Mouse (Mus musculus): Measurements from ENCODE around the gene Pign. TPM values are rescaled to one million over a fixed set of nuclear protein-coding genes. Genes with fewer than 3 reads are reported as not detected.

Pign gene
- total and polyA plus RNA-seq, 2 experiments from 2014 or later = 5.8 to 22.8 TPM

DNA sequence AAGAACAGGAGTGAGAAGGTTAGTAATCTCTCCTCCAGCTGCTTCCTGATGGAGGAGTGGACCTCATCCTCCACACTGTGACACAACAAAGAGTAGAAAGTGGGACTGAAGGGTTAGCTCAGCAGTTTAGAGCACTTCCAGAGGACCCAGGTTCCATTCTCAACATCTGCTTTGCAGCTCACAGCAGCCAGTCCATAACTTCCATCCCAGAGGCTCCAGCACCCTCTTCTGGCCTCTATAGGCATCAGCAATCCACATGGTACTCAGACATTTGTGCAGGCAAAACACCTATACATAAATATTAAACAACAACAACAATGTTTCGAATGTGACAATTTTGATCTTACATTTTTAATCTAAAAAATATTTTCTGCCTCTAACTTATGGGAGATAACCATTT, 17.1 kb upstream of the Pign start:
- Histone ChIP-seq H3K9ac (no peak overlapping the region), H3K9me3 (ENCODE audit: low read length) (no peaks in the 10 kb centered on the region), H3K27me3 (ENCODE audit: insufficient read depth, low read length) (no peaks in the 10 kb centered on the region), H3K36me3 (ENCODE audit: insufficient read depth) (no peaks in the 10 kb centered on the region), H3K4me2 (ENCODE audit: low read depth) (no peak overlapping the region), H3K4me1 (ENCODE audit: insufficient read depth) (no peaks in the 10 kb centered on the region), H3K27ac (ENCODE audit: low read depth, low read length) (no peak overlapping the region), H3K4me3 (ENCODE audit: low read depth, low read length) (no peak overlapping the region)
- DNase-seq = no peak
- ATAC-seq = no peak
- 85% methylated on average over 1 of the region's 1 CpGs for WGBS
- peak; percentile 37 for TF ChIP-seq CTCF (IDR thresholded peaks at IDR 0.05; ENCODE audit: low read depth)

DNA sequence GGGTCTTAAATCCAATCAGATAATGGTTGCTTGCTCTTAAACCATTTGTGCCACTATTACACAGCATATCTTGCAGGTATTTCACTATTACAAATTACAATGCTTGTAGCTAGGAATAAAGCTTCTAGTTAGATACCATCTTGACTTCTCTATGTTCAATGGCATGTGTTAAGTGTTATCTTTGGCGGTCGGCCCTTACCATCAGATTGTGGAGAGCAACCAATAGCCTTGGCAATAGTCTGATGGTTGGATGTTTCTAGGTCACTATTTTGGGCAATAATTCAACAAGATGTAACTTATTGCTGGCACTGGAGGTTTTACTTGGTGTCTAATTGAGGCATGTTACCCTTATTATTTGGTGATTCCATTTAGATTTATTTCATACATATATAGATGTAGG, 11.3 kb upstream of the Pign start:
- TF ChIP-seq CTCF (IDR thresholded peaks at IDR 0.05; ENCODE audit: low read depth) = no peak

DNA sequence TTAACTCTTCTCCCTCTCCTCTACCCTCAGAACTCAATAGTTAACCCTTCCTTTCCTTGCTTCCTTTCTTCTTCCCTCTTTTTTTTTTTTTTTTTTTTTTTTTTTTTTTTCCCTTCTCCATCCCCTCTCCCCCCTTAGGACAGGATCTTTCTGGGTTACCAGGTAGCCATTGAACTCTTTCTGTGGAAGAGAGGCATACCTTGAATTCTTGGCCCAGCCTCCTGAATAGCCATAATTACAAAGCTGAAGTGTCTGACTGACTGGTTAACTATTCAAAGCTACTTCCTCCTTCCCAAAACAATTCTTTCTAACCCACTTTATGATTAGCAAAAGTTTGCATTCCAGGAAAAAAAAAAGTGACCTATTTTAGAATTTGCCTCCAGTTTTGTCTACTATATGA, 6.2 kb upstream of the Pign start:
- Histone ChIP-seq H3K36me3 (ENCODE audit: insufficient read depth) (no peaks in the 10 kb centered on the region), H3K4me2 (ENCODE audit: low read depth) (no peak overlapping the region), H3K9ac (no peak overlapping the region), H3K27ac (ENCODE audit: low read depth, low read length) (no peak overlapping the region), H3K9me3 (ENCODE audit: low read length) (no peaks in the 10 kb centered on the region), H3K27me3 (ENCODE audit: insufficient read depth, low read length) (no peaks in the 10 kb centered on the region), H3K4me1 (ENCODE audit: insufficient read depth) (peaks cover 19% of the 10 kb centered on the region), H3K4me3 (ENCODE audit: low read depth, low read length) (no peak overlapping the region)
- no peak for ATAC-seq
- TF ChIP-seq CTCF (IDR thresholded peaks at IDR 0.05; ENCODE audit: low read depth) = no peak
- no peak for DNase-seq

More for the DNA sequence above, 11.3 kb upstream of the Pign start:
- no peak overlapping the region for H3K4me2 ChIP-seq (ENCODE audit: low read depth)
- no peaks in the 10 kb centered on the region for H3K27me3 ChIP-seq (ENCODE audit: insufficient read depth, low read length)
- ATAC-seq (no peak), DNase-seq (no peak)
- H3K9me3 ChIP-seq (ENCODE audit: low read length) = no peaks in the 10 kb centered on the region
- no peak overlapping the region for H3K4me3 ChIP-seq (ENCODE audit: low read depth, low read length)
- 93% methylated on average over 2 of the region's 2 CpGs for WGBS
- no peaks in the 10 kb centered on the region for H3K4me1 ChIP-seq (ENCODE audit: insufficient read depth)
- H3K9ac ChIP-seq = no peak overlapping the region
- no peaks in the 10 kb centered on the region for H3K36me3 ChIP-seq (ENCODE audit: insufficient read depth)
- H3K27ac ChIP-seq (ENCODE audit: low read depth, low read length) = no peak overlapping the region

DNA sequence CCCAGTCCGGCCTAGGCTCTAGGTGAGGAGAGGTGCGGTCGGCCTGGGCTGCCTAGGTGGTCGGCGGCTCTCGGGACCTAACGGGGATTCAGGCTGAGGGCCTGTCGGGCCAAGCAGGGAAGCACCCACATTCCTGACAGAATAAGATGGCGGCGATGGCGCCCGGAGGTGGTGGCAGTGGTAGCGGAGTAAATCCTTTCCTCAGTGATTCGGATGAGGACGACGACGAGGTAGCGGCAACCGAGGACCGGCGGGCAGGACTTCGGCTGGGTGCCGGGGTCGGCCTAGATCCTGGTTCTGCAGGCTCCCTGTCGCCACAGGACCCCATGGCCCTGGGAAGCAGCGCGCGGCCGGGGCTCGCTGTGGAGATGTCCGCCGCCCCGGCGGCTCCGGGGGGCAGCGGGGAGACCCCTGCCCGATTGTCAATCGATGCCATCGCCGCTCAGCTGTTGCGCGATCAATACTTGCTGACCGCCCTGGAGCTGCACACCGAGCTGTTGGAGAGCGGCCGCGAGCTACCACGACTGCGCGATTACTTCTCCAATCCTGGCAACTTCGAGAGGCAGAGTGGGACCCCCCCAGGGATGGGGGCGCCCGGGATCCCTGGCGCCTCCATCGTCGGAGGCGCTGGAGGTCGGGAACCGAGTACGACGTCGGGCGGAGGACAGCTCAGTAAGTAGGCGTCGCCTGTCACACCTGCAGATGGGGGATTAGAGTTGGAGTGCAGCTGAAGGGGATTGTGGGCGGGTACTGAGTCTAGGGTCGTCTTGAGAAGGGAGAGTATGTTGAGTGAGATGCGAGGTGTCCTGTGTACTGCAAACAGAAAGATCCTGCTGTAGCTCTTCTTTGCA, 710 bp upstream of the Pign start:
- Histone ChIP-seq H3K36me3 (ENCODE audit: insufficient read depth) (no peaks in the 10 kb centered on the region), H3K9me3 (ENCODE audit: low read length) (no peaks in the 10 kb centered on the region), H3K9ac (peak overlapping the region; percentile 96), H3K4me3 (ENCODE audit: low read depth, low read length) (peak overlapping the region; percentile 95), H3K27ac (ENCODE audit: low read depth, low read length) (peak overlapping the region; percentile 94), H3K27me3 (ENCODE audit: insufficient read depth, low read length) (no peaks in the 10 kb centered on the region), H3K4me2 (ENCODE audit: low read depth) (peak overlapping the region; percentile 92), H3K4me1 (ENCODE audit: insufficient read depth) (peaks cover 25% of the 10 kb centered on the region)
- under 1% methylated on average over 68 of the region's 68 CpGs for WGBS
- TF ChIP-seq CTCF (IDR thresholded peaks at IDR 0.05; ENCODE audit: low read depth) = no peak
- peak; percentile 28 for DNase-seq
- peak; percentile 67 for ATAC-seq

DNA sequence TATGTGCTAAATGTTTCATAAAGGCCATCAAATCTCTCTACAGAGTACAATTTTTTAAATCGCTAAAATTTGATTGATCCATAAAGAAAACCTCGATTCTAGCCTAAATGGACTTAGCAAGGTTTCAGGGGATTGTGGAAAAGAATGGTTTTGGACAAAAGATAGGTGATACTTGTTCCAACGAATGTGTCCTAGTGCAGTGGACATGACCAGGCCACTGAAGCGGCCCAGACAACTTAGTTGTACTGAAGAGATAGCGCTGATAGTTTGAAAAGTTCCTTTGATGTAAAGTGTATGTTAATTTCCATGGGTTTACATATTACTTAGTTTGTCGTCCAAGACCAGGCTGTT, 682 bp downstream of the Pign start:
- WGBS = 9% methylated on average over 6 of the region's 6 CpGs
- DNase-seq = no peak
- Histone ChIP-seq H3K4me2 (ENCODE audit: low read depth) (peak overlapping the region; percentile 92), H3K9ac (peak overlapping the region; percentile 96; the same call in 1 of the 2 replicates), H3K4me3 (ENCODE audit: low read depth, low read length) (peak overlapping the region; percentile 95), H3K4me1 (ENCODE audit: insufficient read depth) (peaks cover 25% of the 10 kb centered on the region), H3K27me3 (ENCODE audit: insufficient read depth, low read length) (no peaks in the 10 kb centered on the region), H3K27ac (ENCODE audit: low read depth, low read length) (no peak overlapping the region), H3K9me3 (ENCODE audit: low read length) (no peaks in the 10 kb centered on the region), H3K36me3 (ENCODE audit: insufficient read depth) (no peaks in the 10 kb centered on the region)
- TF ChIP-seq CTCF (IDR thresholded peaks at IDR 0.05; ENCODE audit: low read depth) = no peak
- ATAC-seq = no peak

DNA sequence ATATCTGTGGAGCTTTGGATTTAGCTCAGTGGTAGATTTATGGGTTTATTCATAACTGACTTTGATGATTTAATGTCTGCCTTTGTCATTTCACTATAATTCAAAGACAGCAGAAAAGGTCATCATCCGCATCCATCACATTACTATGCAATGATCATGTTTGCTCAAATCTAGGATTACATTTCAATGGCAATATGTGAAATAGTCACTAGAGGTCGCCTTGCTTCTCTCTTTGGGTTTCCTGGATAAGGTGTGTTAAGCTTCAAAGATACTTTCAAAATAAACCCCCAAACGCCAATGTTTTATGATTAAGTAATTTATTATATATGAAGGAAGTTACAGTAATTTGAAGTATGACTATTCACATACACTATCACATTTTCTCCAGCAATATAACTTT, 3.5 kb downstream of the Pign start:
- Histone ChIP-seq H3K9me3 (ENCODE audit: low read length) (no peaks in the 10 kb centered on the region), H3K4me1 (ENCODE audit: insufficient read depth) (peaks cover 6% of the 10 kb centered on the region; the same call in 1 of the 2 replicates), H3K36me3 (ENCODE audit: insufficient read depth) (no peaks in the 10 kb centered on the region), H3K9ac (no peak overlapping the region), H3K4me3 (ENCODE audit: low read depth, low read length) (no peak overlapping the region), H3K27me3 (ENCODE audit: insufficient read depth, low read length) (no peaks in the 10 kb centered on the region), H3K27ac (ENCODE audit: low read depth, low read length) (no peak overlapping the region), H3K4me2 (ENCODE audit: low read depth) (no peak overlapping the region)
- TF ChIP-seq CTCF (IDR thresholded peaks at IDR 0.05; ENCODE audit: low read depth) = peak; percentile 79
- peak; percentile 62 for DNase-seq
- no peak for ATAC-seq
- WGBS = 18% methylated on average over 3 of the region's 3 CpGs

DNA sequence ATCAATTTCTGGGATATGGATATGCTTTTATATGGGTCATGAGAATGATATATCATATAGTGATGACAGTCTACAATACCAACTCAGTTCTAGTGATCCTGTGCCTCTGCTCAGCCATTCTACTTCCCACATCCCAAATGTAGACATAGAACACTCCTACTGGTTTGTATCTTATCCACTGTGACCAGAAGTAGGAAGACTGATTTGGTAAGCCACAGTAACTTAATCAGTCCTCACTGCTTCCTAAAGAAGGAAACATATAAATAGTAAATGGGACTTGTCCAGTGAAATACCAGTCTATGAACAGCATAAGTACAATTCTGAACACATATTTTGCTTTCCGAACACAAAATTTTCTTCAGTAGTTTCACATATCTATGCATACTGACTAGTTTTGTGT, 9.5 kb downstream of the Pign start:
- DNase-seq = no peak
- Histone ChIP-seq H3K4me2 (ENCODE audit: low read depth) (no peak overlapping the region), H3K36me3 (ENCODE audit: insufficient read depth) (no peaks in the 10 kb centered on the region), H3K4me3 (ENCODE audit: low read depth, low read length) (no peak overlapping the region), H3K4me1 (ENCODE audit: insufficient read depth) (no peaks in the 10 kb centered on the region), H3K9ac (no peak overlapping the region), H3K27me3 (ENCODE audit: insufficient read depth, low read length) (no peaks in the 10 kb centered on the region), H3K27ac (ENCODE audit: low read depth, low read length) (no peak overlapping the region), H3K9me3 (ENCODE audit: low read length) (no peaks in the 10 kb centered on the region)
- TF ChIP-seq CTCF (IDR thresholded peaks at IDR 0.05; ENCODE audit: low read depth) = no peak
- no peak for ATAC-seq
- 94% methylated on average over 1 of the region's 1 CpGs for WGBS
